Mouse (Mus musculus): ENCODE measurements around the gene Gm5416. TPM values are rescaled to one million over a fixed set of nuclear protein-coding genes. Genes with fewer than 3 reads are reported as not detected.
A peak's percentile ranks its signal among the peaks of the same experiment; 100 is the strongest.
"Not testable (repeated sequence)": the region's sequence is repeated elsewhere in the genome, so short reads cannot be mapped to it uniquely, and the experiment has no call there.

Gm5416 gene
- polyA plus RNA-seq (2016; fragmentation: Nextera tagmentation; extraction: Ambion mirVana): not detected in 2 replicates

- ATAC-seq (ENCODE audit: low FRiP score, low read depth): no peak
- Histone ChIP-seq H3K27ac (replicated peaks) (no peak within 1 kb of the TSS), H3K27me3 (no peaks in the 10 kb centered on the region), H3K4me2 (replicated peaks) (no peak within 1 kb of the TSS), H3K36me3 (no peaks in the 10 kb centered on the region), H3K4me1 (no peaks in the 10 kb centered on the region), H3K9me3 (no peaks in the 10 kb centered on the region), H3K9ac (replicated peaks) (no peak within 1 kb of the TSS), H3K4me3 (no peak within 1 kb of the TSS)
- WGBS: 83% methylated on average over 2 of the region's 2 CpGs
Measured at GRCm38 (mm10) chr16:36209967-36210453, at the start of gene Gm5416. Gene Gm5416, plus strand, starts transcription at chr16:36210403.

- H3K27ac ChIP-seq (replicated peaks); H3K27me3 ChIP-seq; H3K4me2 ChIP-seq (replicated peaks); H3K4me3 ChIP-seq; ATAC-seq (ENCODE audit: low FRiP score, low read depth); H3K4me1 ChIP-seq; H3K36me3 ChIP-seq; H3K9ac ChIP-seq (replicated peaks); H3K9me3 ChIP-seq: not testable (repeated sequence)
- 83% methylated on average over 9 of the region's 10 CpGs for WGBS
Measured at GRCm38 (mm10) chr16:36167841-36168240, 42.4 kb upstream of the Gm5416 start.

GRCm38 (mm10) chr16:36176108-36176507, 34.1 kb upstream of the Gm5416 start:
- Histone ChIP-seq H3K4me1 (no peaks in the 10 kb centered on the region), H3K27ac (replicated peaks) (no peak overlapping the region), H3K4me2 (replicated peaks) (no peak overlapping the region), H3K4me3 (no peak overlapping the region), H3K9me3 (0 out of 2 replicates have a peak, but pooled peaks cover 2% of the 10 kb centered on the region), H3K9ac (replicated peaks) (no peak overlapping the region), H3K36me3 (no peaks in the 10 kb centered on the region), H3K27me3 (no peaks in the 10 kb centered on the region)
- ATAC-seq (ENCODE audit: low FRiP score, low read depth): no peak

GRCm38 (mm10) chr16:36179910-36180309, 30.3 kb upstream of the Gm5416 start:
- H3K4me1 ChIP-seq: no peaks in the 10 kb centered on the region
- H3K9ac ChIP-seq (replicated peaks): no peak overlapping the region
- H3K27ac ChIP-seq (replicated peaks): no peak overlapping the region
- no peaks in the 10 kb centered on the region for H3K36me3 ChIP-seq
- H3K4me3 ChIP-seq: no peak overlapping the region
- H3K9me3 ChIP-seq: 0 out of 2 replicates have a peak, but pooled peaks cover under 1% of the 10 kb centered on the region
- 80% methylated on average over 2 of the region's 2 CpGs for whole genome bisulfite sequencing
- no peaks in the 10 kb centered on the region for H3K27me3 ChIP-seq
- no peak overlapping the region for H3K4me2 ChIP-seq (replicated peaks)
- no peak for ATAC-seq (ENCODE audit: low FRiP score, low read depth)

- not testable (repeated sequence) for H3K4me3 ChIP-seq; H3K4me2 ChIP-seq (replicated peaks); H3K27me3 ChIP-seq; ATAC-seq (ENCODE audit: low FRiP score, low read depth); H3K4me1 ChIP-seq; H3K9me3 ChIP-seq; H3K36me3 ChIP-seq; H3K27ac ChIP-seq (replicated peaks); H3K9ac ChIP-seq (replicated peaks)
- 89% methylated on average over 4 of the region's 4 CpGs for WGBS
Measured at GRCm38 (mm10) chr16:36183912-36184311, 26.3 kb upstream of the Gm5416 start, which contains the start of gene Gm5483. Gene Gm5483, plus strand, starts transcription at chr16:36184212.

- H3K9me3 ChIP-seq: no peaks in the 10 kb centered on the region
- H3K4me1 ChIP-seq: no peaks in the 10 kb centered on the region
- no peaks in the 10 kb centered on the region for H3K36me3 ChIP-seq
- WGBS: 55% methylated on average over 19 of the region's 19 CpGs
- H3K4me3 ChIP-seq: no peak overlapping the region
- peak overlapping the region; percentile 26; the same call in 1 of the 2 replicates for H3K4me2 ChIP-seq (replicated peaks)
- H3K27ac ChIP-seq (replicated peaks): no peak overlapping the region
- no peak for ATAC-seq (ENCODE audit: low FRiP score, low read depth)
- H3K9ac ChIP-seq (replicated peaks): no peak overlapping the region
- no peaks in the 10 kb centered on the region for H3K27me3 ChIP-seq
Measured at GRCm38 (mm10) chr16:36199226-36199625, 11.0 kb upstream of the Gm5416 start.

GRCm38 (mm10) chr16:36203846-36204245, 6.4 kb upstream of the Gm5416 start:
- no peak for ATAC-seq (ENCODE audit: low FRiP score, low read depth)
- Histone ChIP-seq H3K4me2 (replicated peaks) (no peak overlapping the region), H3K9me3 (no peaks in the 10 kb centered on the region), H3K27me3 (no peaks in the 10 kb centered on the region), H3K4me1 (no peaks in the 10 kb centered on the region), H3K9ac (replicated peaks) (no peak overlapping the region), H3K27ac (replicated peaks) (no peak overlapping the region), H3K36me3 (no peaks in the 10 kb centered on the region), H3K4me3 (no peak overlapping the region)
- 87% methylated on average over 5 of the region's 5 CpGs for WGBS

- ATAC-seq (ENCODE audit: low FRiP score, low read depth); H3K9ac ChIP-seq (replicated peaks); H3K4me2 ChIP-seq (replicated peaks); H3K9me3 ChIP-seq; H3K36me3 ChIP-seq; H3K4me1 ChIP-seq; H3K4me3 ChIP-seq; H3K27me3 ChIP-seq; H3K27ac ChIP-seq (replicated peaks): not testable (repeated sequence)
- WGBS: 46% methylated on average over 2 of the region's 2 CpGs
Measured at GRCm38 (mm10) chr16:36205684-36206083, 4.5 kb upstream of the Gm5416 start.

GRCm38 (mm10) chr16:36221168-36221567, 11.0 kb downstream of the Gm5416 start, which contains the start of gene 2010005H15Rik:
Gene 2010005H15Rik, plus strand, starts transcription at chr16:36221468.
- H3K4me2 ChIP-seq (replicated peaks); H3K36me3 ChIP-seq; H3K9me3 ChIP-seq; H3K27ac ChIP-seq (replicated peaks); ATAC-seq (ENCODE audit: low FRiP score, low read depth); H3K27me3 ChIP-seq; H3K4me1 ChIP-seq; H3K9ac ChIP-seq (replicated peaks); H3K4me3 ChIP-seq: not testable (repeated sequence)
- WGBS: 92% methylated on average over 7 of the region's 7 CpGs

GRCm38 (mm10) chr16:36260585-36260984, 50.4 kb downstream of the Gm5416 start:
- H3K4me2 ChIP-seq (replicated peaks); H3K27me3 ChIP-seq; H3K4me3 ChIP-seq; H3K9ac ChIP-seq (replicated peaks); H3K9me3 ChIP-seq; ATAC-seq (ENCODE audit: low FRiP score, low read depth); H3K36me3 ChIP-seq; H3K27ac ChIP-seq (replicated peaks); H3K4me1 ChIP-seq: not testable (repeated sequence)

Other genes starting within 250 kb of the Gm5416 start
- gene Kpna1, start 231.7 kb upstream of the Gm5416 start, polyA plus RNA-seq (2016; fragmentation: Nextera tagmentation; extraction: Ambion mirVana): 82.8 and 91.4 TPM in 2 replicates
- 12.5 and 13.2 TPM in 2 replicates for gene Wdr5b, start 169.2 kb upstream of the Gm5416 start, polyA plus RNA-seq (2016; fragmentation: Nextera tagmentation; extraction: Ambion mirVana)
- 183 and 184 TPM in 2 replicates for gene Fam162a, start 138.8 kb upstream of the Gm5416 start, polyA plus RNA-seq (2016; fragmentation: Nextera tagmentation; extraction: Ambion mirVana)
- gene Ccdc58, start 138.7 kb upstream of the Gm5416 start, polyA plus RNA-seq (2016; fragmentation: Nextera tagmentation; extraction: Ambion mirVana): 59.9 and 64.9 TPM in 2 replicates
- 0.06 TPM in 1 of 2 replicates, not detected in the other for gene Csta1, start 79.2 kb upstream of the Gm5416 start, polyA plus RNA-seq (2016; fragmentation: Nextera tagmentation; extraction: Ambion mirVana)
- gene Stfa2l1, start 53.6 kb upstream of the Gm5416 start, polyA plus RNA-seq (2016; fragmentation: Nextera tagmentation; extraction: Ambion mirVana): not detected in 2 replicates
- gene Gm5483, start 26.2 kb upstream of the Gm5416 start, polyA plus RNA-seq (2016; fragmentation: Nextera tagmentation; extraction: Ambion mirVana): 1.5 and 2.0 TPM in 2 replicates
- gene 2010005H15Rik, start 11.1 kb downstream of the Gm5416 start, polyA plus RNA-seq (2016; fragmentation: Nextera tagmentation; extraction: Ambion mirVana): not detected in 2 replicates
- 1.7 and 3.2 TPM in 2 replicates for gene Stfa1, start 66.5 kb downstream of the Gm5416 start, polyA plus RNA-seq (2016; fragmentation: Nextera tagmentation; extraction: Ambion mirVana)
- gene BC117090, start 123.9 kb downstream of the Gm5416 start, polyA plus RNA-seq (2016; fragmentation: Nextera tagmentation; extraction: Ambion mirVana): not detected in 2 replicates
- 2.4 and 3.8 TPM in 2 replicates for gene BC100530, start 157.3 kb downstream of the Gm5416 start, polyA plus RNA-seq (2016; fragmentation: Nextera tagmentation; extraction: Ambion mirVana)
- 0.76 TPM in 1 of 2 replicates, not detected in the other for gene Stfa2, start 198.1 kb downstream of the Gm5416 start, polyA plus RNA-seq (2016; fragmentation: Nextera tagmentation; extraction: Ambion mirVana)
- gene Stfa3, start 245.0 kb downstream of the Gm5416 start, polyA plus RNA-seq (2016; fragmentation: Nextera tagmentation; extraction: Ambion mirVana): 0.52 TPM in 1 of 2 replicates, not detected in the other

All from midbrain, embryonic 12.5 days (tissue).